Mouse (Mus musculus) midbrain, embryonic 13.5 days (tissue): ENCODE results near the gene Oma1. TPM values are rescaled to one million over a fixed set of nuclear protein-coding genes. Genes with fewer than 3 reads are reported as not detected.

Experiments used
- ATAC-seq: fragments of 200-750 bp; cut with Nextera tagmentation; 2 replicates; pipeline ENCODE4 v1.8.0; 2017; ENCODE audit warnings: mild to moderate bottlenecking, moderate TSS enrichment, moderate library complexity
- H3K27ac ChIP-seq: fragments of 300-500 bp; sonication (generic); 2 replicates; pipeline ENCODE4 v1.5.1; 2015; ENCODE audit warnings: inconsistent platforms, mild to moderate bottlenecking, moderate library complexity
- H3K27me3 ChIP-seq: fragments of 300-500 bp; sonication (generic); 2 replicates; pipeline ENCODE4 v1.6.1; 2015; ENCODE audit warnings: mild to moderate bottlenecking, inconsistent platforms
- H3K36me3 ChIP-seq: fragments of 300-500 bp; sonication (generic); 2 replicates; pipeline ENCODE4 v1.6.1; 2015; ENCODE audit warnings: mild to moderate bottlenecking, inconsistent platforms
- H3K4me1 ChIP-seq: fragments of 300-500 bp; sonication (generic); replicated peaks from 2 replicates; pipeline ENCODE4 v1.6.1; 2015; ENCODE audit warnings: inconsistent platforms
- H3K4me2 ChIP-seq: fragments of 300-500 bp; sonication (generic); replicated peaks from 2 replicates; pipeline ENCODE4 v1.6.1; 2015; ENCODE audit warnings: moderate library complexity, mild to moderate bottlenecking, inconsistent platforms
- H3K4me3 ChIP-seq: fragments of 300-500 bp; sonication (generic); replicated peaks from 2 replicates; pipeline ENCODE4 v1.5.1; 2015; ENCODE audit warnings: mild to moderate bottlenecking, inconsistent platforms
- H3K9ac ChIP-seq: fragments of 300-500 bp; sonication (generic); replicated peaks from 2 replicates; pipeline ENCODE4 v1.6.1; 2015; ENCODE audit warnings: mild to moderate bottlenecking, inconsistent platforms
- H3K9me3 ChIP-seq: fragments of 300-500 bp; sonication (generic); 2 replicates; pipeline ENCODE4 v1.6.1; 2016; ENCODE audit warnings: mild to moderate bottlenecking, inconsistent platforms
- WGBS: fragments of 180-500 bp; shearing (Covaris S2); methylation state at CpG from one replicate; pipeline ENCODE4 v1.1.7; 2015; 5-methylcytosine and 5-hydroxymethylcytosine counted together
- polyA plus RNA-seq: library from polyadenylated mRNA; unstranded; fragments of >200 nt; fragmentation: Nextera tagmentation; extraction: Ambion mirVana; gene quantifications from 2 replicates; pipeline ENCODE4 v1.2.1, GENCODE M21; 2015

Oma1 gene
- polyA plus RNA-seq, 1 experiment from 2014 or later: 12.0 TPM

GRCm38 (mm10) chr4:103324688-103325451, 11.3 kb downstream of the Oma1 start:
- Histone ChIP-seq H3K9me3 (no peaks in the 10 kb centered on the region), H3K36me3 (no peaks in the 10 kb centered on the region), H3K4me3 (peak overlapping the region; percentile 23), H3K4me1 (peaks cover 5% of the 10 kb centered on the region), H3K9ac (no peak overlapping the region), H3K27me3 (no peaks in the 10 kb centered on the region), H3K27ac (no peak overlapping the region), H3K4me2 (peak overlapping the region; percentile 49)
- peak; percentile 80 for ATAC-seq
- 24% methylated on average over 17 of the region's 17 CpGs for WGBS

- WGBS: 78% methylated on average over 3 of the region's 3 CpGs
- no peaks in the 10 kb centered on the region for H3K27me3 ChIP-seq
- 0 out of 2 replicates have a peak, but pooled peaks cover 5% of the 10 kb centered on the region for H3K36me3 ChIP-seq
- no peaks in the 10 kb centered on the region for H3K9me3 ChIP-seq
- H3K4me2 ChIP-seq: no peak overlapping the region
- H3K4me3 ChIP-seq: no peak overlapping the region
- no peak overlapping the region for H3K9ac ChIP-seq
- H3K4me1 ChIP-seq: peaks cover 5% of the 10 kb centered on the region
- H3K27ac ChIP-seq: no peak overlapping the region
- no peak for ATAC-seq
These were observed 13.4 kb downstream of the Oma1 start for GRCm38 (mm10) chr4:103326994-103327393.

GRCm38 (mm10) chr4:103329348-103329747, 15.7 kb downstream of the Oma1 start:
- H3K4me1 ChIP-seq: peaks cover 5% of the 10 kb centered on the region
- peaks cover 11% of the 10 kb centered on the region; the same call in 1 of the 2 replicates for H3K36me3 ChIP-seq
- no peaks in the 10 kb centered on the region for H3K27me3 ChIP-seq
- no peak for ATAC-seq
- no peaks in the 10 kb centered on the region for H3K9me3 ChIP-seq
- H3K4me3 ChIP-seq: no peak overlapping the region
- no peak overlapping the region for H3K27ac ChIP-seq
- 63% methylated on average over 6 of the region's 6 CpGs for WGBS
- peak overlapping the region; percentile 20; the same call in 1 of the 2 replicates for H3K9ac ChIP-seq
- H3K4me2 ChIP-seq: no peak overlapping the region

- Histone ChIP-seq H3K27me3 (no peaks in the 10 kb centered on the region), H3K9me3 (no peaks in the 10 kb centered on the region), H3K4me2 (no peak overlapping the region), H3K4me3 (no peak overlapping the region), H3K9ac (no peak overlapping the region), H3K27ac (no peak overlapping the region), H3K36me3 (peaks cover 11% of the 10 kb centered on the region; the same call in 1 of the 2 replicates), H3K4me1 (no peaks in the 10 kb centered on the region)
- WGBS: 94% methylated on average over 5 of the region's 5 CpGs
- no peak for ATAC-seq
These were observed 21.5 kb downstream of the Oma1 start for GRCm38 (mm10) chr4:103335134-103335533.

GRCm38 (mm10) chr4:103340726-103341125, 27.1 kb downstream of the Oma1 start:
- H3K27me3 ChIP-seq: no peaks in the 10 kb centered on the region
- no peak overlapping the region for H3K4me2 ChIP-seq
- no peaks in the 10 kb centered on the region for H3K9me3 ChIP-seq
- H3K27ac ChIP-seq: no peak overlapping the region
- 47% methylated on average over 1 of the region's 1 CpGs for WGBS
- H3K4me3 ChIP-seq: no peak overlapping the region
- H3K36me3 ChIP-seq: no peaks in the 10 kb centered on the region
- no peak overlapping the region for H3K9ac ChIP-seq
- H3K4me1 ChIP-seq: no peaks in the 10 kb centered on the region
- ATAC-seq: no peak

GRCm38 (mm10) chr4:103341620-103342019, 28.0 kb downstream of the Oma1 start:
- Histone ChIP-seq H3K36me3 (no peaks in the 10 kb centered on the region), H3K9ac (no peak overlapping the region), H3K4me2 (no peak overlapping the region), H3K9me3 (no peaks in the 10 kb centered on the region), H3K27me3 (no peaks in the 10 kb centered on the region), H3K27ac (no peak overlapping the region), H3K4me1 (no peaks in the 10 kb centered on the region), H3K4me3 (no peak overlapping the region)
- whole genome bisulfite sequencing: 78% methylated on average over 4 of the region's 4 CpGs
- ATAC-seq: no peak

GRCm38 (mm10) chr4:103346058-103346457, 32.4 kb downstream of the Oma1 start:
- Histone ChIP-seq H3K9ac (no peak overlapping the region), H3K27me3 (no peaks in the 10 kb centered on the region), H3K4me3 (no peak overlapping the region), H3K27ac (no peak overlapping the region), H3K4me1 (no peaks in the 10 kb centered on the region), H3K4me2 (no peak overlapping the region), H3K36me3 (no peaks in the 10 kb centered on the region), H3K9me3 (no peaks in the 10 kb centered on the region)
- WGBS: 37% methylated on average over 2 of the region's 2 CpGs
- no peak for ATAC-seq

GRCm38 (mm10) chr4:103346849-103347248, 33.2 kb downstream of the Oma1 start:
- Histone ChIP-seq H3K9me3 (no peaks in the 10 kb centered on the region), H3K4me2 (no peak overlapping the region), H3K36me3 (no peaks in the 10 kb centered on the region), H3K9ac (no peak overlapping the region), H3K27me3 (no peaks in the 10 kb centered on the region), H3K4me3 (no peak overlapping the region), H3K4me1 (no peaks in the 10 kb centered on the region), H3K27ac (no peak overlapping the region)
- no peak for ATAC-seq
- 81% methylated on average over 5 of the region's 5 CpGs for WGBS

- 85% methylated on average over 4 of the region's 4 CpGs for WGBS
- Histone ChIP-seq H3K27ac (no peak overlapping the region), H3K9me3 (no peaks in the 10 kb centered on the region), H3K4me2 (no peak overlapping the region), H3K9ac (no peak overlapping the region), H3K27me3 (no peaks in the 10 kb centered on the region), H3K36me3 (no peaks in the 10 kb centered on the region), H3K4me1 (no peaks in the 10 kb centered on the region), H3K4me3 (no peak overlapping the region)
- ATAC-seq: no peak
These were observed 35.6 kb downstream of the Oma1 start for GRCm38 (mm10) chr4:103349219-103349618.

- 88% methylated on average over 5 of the region's 5 CpGs for WGBS
- H3K9me3 ChIP-seq: no peaks in the 10 kb centered on the region
- H3K9ac ChIP-seq: no peak overlapping the region
- no peaks in the 10 kb centered on the region for H3K36me3 ChIP-seq
- no peak overlapping the region for H3K4me2 ChIP-seq
- no peak for ATAC-seq
- no peaks in the 10 kb centered on the region for H3K4me1 ChIP-seq
- H3K4me3 ChIP-seq: no peak overlapping the region
- no peak overlapping the region for H3K27ac ChIP-seq
- H3K27me3 ChIP-seq: no peaks in the 10 kb centered on the region
These were observed 39.3 kb downstream of the Oma1 start for GRCm38 (mm10) chr4:103352926-103353325.

- ATAC-seq: no peak
- no peaks in the 10 kb centered on the region for H3K4me1 ChIP-seq
- H3K27me3 ChIP-seq: no peaks in the 10 kb centered on the region
- H3K27ac ChIP-seq: no peak overlapping the region
- no peak overlapping the region for H3K9ac ChIP-seq
- no peaks in the 10 kb centered on the region for H3K9me3 ChIP-seq
- WGBS: 95% methylated on average over 3 of the region's 3 CpGs
- H3K36me3 ChIP-seq: no peaks in the 10 kb centered on the region
- no peak overlapping the region for H3K4me2 ChIP-seq
- H3K4me3 ChIP-seq: no peak overlapping the region
These were observed 43.8 kb downstream of the Oma1 start for GRCm38 (mm10) chr4:103357457-103357856.

GRCm38 (mm10) chr4:103358941-103359448, 45.4 kb downstream of the Oma1 start:
- 92% methylated on average over 9 of the region's 9 CpGs for WGBS

More at GRCm38 (mm10) chr4:103358941-103359448, 45.4 kb downstream of the Oma1 start:
- no peaks in the 10 kb centered on the region for H3K27me3 ChIP-seq
- no peak overlapping the region for H3K27ac ChIP-seq
- H3K9ac ChIP-seq: no peak overlapping the region
- H3K36me3 ChIP-seq: no peaks in the 10 kb centered on the region
- no peak overlapping the region for H3K4me3 ChIP-seq
- ATAC-seq: no peak
- no peaks in the 10 kb centered on the region for H3K4me1 ChIP-seq
- no peak overlapping the region for H3K4me2 ChIP-seq
- H3K9me3 ChIP-seq: no peaks in the 10 kb centered on the region
